Mouse (Mus musculus): ENCODE results near the gene Polr3gl. TPM values are rescaled to one million over a fixed set of nuclear protein-coding genes. Genes with fewer than 3 reads are reported as not detected.

Gene Polr3gl
- polyA plus RNA-seq, 1 experiment from 2014 or later, result 26.5 TPM

DNA sequence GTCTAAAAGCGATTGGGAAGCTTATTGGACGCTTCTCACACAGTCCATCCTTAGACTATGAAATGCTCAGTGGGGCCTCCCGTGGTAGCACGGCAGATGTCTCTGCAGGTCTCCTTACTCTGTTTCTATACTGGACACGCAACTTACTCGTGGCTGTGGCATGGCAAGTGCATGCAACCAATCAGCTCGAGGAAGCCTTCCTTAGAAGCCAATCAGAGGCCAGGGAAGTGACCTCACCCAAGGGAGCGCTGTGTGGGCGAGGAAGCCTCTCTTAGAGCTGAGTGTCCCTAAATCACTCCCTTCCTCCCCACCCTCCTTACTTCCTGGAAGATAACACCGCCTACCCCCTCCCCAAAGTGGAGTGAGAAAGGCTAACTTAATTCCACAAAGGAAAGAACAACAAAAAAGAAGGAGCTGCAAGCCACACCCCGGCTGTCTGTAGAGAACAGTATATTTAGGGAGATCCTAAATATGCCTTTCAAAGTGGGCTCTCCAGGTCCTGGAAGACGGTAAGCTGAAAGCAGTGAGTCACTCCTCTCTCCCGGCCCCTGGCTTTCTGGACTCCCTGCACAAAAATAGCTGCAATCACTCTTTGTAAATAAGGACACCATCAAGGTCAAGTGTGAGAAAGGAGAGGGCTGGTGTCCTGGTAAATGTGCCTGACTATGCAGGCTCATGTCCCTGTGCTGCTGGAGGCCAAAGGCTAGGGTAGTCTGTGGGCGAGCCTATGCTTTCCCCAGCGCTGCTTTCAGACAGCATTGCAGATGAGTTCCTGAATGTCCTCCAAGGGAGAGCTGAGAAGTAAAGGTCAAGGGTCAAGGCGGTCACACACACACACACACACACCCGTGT, 17.1 kb downstream of the Polr3gl start, which contains the start of gene Gm16253:
Gene Gm16253, plus strand, starts transcription at position 295 of the 852 bp plus-strand sequence.
- peak within 1 kb of the TSS; percentile 9; the same call in 1 of the 2 replicates for H3K4me3 ChIP-seq (replicated peaks)
- no peaks in the 10 kb centered on the region for H3K9me3 ChIP-seq
- ATAC-seq, result peak; percentile 88
- no peaks in the 10 kb centered on the region for H3K27me3 ChIP-seq (replicated peaks)
- no peak within 1 kb of the TSS for H3K9ac ChIP-seq
- H3K27ac ChIP-seq, result peak within 1 kb of the TSS; percentile 93
- WGBS, result 11% methylated on average over 17 of the region's 17 CpGs
- no peaks in the 10 kb centered on the region for H3K36me3 ChIP-seq
- H3K4me1 ChIP-seq (replicated peaks), result peaks cover 26% of the 10 kb centered on the region
- H3K4me2 ChIP-seq (replicated peaks), result peak within 1 kb of the TSS; percentile 52

- Histone ChIP-seq H3K4me1 (replicated peaks) (peaks cover 26% of the 10 kb centered on the region), H3K4me3 (replicated peaks) (0 out of 2 replicates have a peak overlapping the region, but pooled peaks have one; percentile 9), H3K9me3 (no peaks in the 10 kb centered on the region), H3K27me3 (replicated peaks) (no peaks in the 10 kb centered on the region), H3K9ac (no peak overlapping the region), H3K27ac (peak overlapping the region; percentile 93), H3K4me2 (replicated peaks) (peak overlapping the region; percentile 52), H3K36me3 (no peaks in the 10 kb centered on the region)
- ATAC-seq, result peak; percentile 68
- 25% methylated on average over 14 of the region's 14 CpGs for WGBS
Measured at GRCm38 (mm10) chr3:96576005-96576658, 17.8 kb downstream of the Polr3gl start.

- ATAC-seq, result peak; percentile 24
- Histone ChIP-seq H3K9ac (no peak overlapping the region), H3K9me3 (no peaks in the 10 kb centered on the region), H3K4me1 (replicated peaks) (peaks cover 26% of the 10 kb centered on the region), H3K27me3 (replicated peaks) (no peaks in the 10 kb centered on the region), H3K27ac (peak overlapping the region; percentile 93), H3K4me3 (replicated peaks) (no peak overlapping the region), H3K4me2 (replicated peaks) (peak overlapping the region; percentile 52), H3K36me3 (no peaks in the 10 kb centered on the region)
- WGBS, result 67% methylated on average over 8 of the region's 8 CpGs
Measured at GRCm38 (mm10) chr3:96575272-96575984, 18.6 kb downstream of the Polr3gl start.

DNA sequence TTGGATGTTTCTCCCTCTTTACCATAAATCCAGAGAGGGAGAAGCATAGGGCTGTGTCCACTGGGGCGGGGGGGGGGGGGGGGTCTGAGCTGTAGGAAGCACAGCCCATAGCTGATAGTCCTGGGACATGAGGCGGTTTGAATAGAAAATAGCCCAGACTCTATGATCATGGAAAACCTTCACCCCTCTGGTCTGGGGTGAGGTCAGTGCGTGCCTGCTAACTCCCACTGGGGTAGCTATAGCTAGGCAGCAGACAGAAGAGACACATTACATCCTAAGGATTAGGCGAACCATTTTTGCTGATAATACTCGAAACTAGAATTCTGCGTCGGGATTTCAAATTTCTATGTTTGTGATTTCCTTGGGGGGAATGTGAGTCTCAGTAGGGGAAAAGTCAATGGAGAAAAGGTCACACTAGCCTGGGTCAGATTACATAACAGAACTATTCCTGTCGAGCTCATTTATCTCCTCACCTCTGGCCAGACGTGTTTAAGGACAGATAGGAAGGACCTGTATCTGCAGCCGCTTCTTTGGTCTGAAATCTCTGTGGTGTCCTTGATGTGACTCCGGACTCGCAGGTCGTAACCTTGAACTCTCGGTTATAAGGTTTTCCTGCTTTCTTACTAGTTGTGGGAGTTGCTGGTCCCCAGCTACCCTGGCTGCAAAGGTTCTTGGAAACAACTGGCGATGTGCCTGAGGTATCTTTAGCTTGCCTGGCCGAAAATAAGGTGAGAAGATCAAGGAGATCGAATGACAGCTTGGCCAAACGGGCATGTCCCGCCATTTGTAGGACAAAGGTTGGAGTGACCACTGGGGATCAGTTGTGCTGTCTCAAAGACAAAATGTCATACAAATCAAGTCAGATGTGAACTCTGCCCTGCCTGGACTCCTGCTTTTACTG, 20.1 kb downstream of the Polr3gl start:
- WGBS, result 77% methylated on average over 18 of the region's 19 CpGs
- H3K9me3 ChIP-seq, result no peaks in the 10 kb centered on the region
- peaks cover 23% of the 10 kb centered on the region for H3K4me1 ChIP-seq (replicated peaks)
- H3K4me2 ChIP-seq (replicated peaks), result no peak overlapping the region
- 0 out of 2 replicates have a peak overlapping the region, but pooled peaks have one; percentile 1 for H3K27ac ChIP-seq
- H3K9ac ChIP-seq, result no peak overlapping the region
- H3K27me3 ChIP-seq (replicated peaks), result no peaks in the 10 kb centered on the region
- no peaks in the 10 kb centered on the region for H3K36me3 ChIP-seq
- no peak for ATAC-seq
- no peak overlapping the region for H3K4me3 ChIP-seq (replicated peaks)

GRCm38 (mm10) chr3:96571896-96572698, 21.9 kb downstream of the Polr3gl start:
- ATAC-seq, result no peak
- Histone ChIP-seq H3K4me1 (replicated peaks) (peaks cover 18% of the 10 kb centered on the region), H3K9ac (no peak overlapping the region), H3K27ac (0 out of 2 replicates have a peak overlapping the region, but pooled peaks have one; percentile 34), H3K36me3 (no peaks in the 10 kb centered on the region), H3K27me3 (replicated peaks) (no peaks in the 10 kb centered on the region), H3K4me3 (replicated peaks) (no peak overlapping the region), H3K4me2 (replicated peaks) (no peak overlapping the region), H3K9me3 (no peaks in the 10 kb centered on the region)
- WGBS, result 72% methylated on average over 16 of the region's 16 CpGs

GRCm38 (mm10) chr3:96571336-96571735, 22.6 kb downstream of the Polr3gl start:
- Histone ChIP-seq H3K27ac (no peak overlapping the region), H3K4me1 (replicated peaks) (peaks cover 15% of the 10 kb centered on the region), H3K36me3 (no peaks in the 10 kb centered on the region), H3K9ac (no peak overlapping the region), H3K9me3 (no peaks in the 10 kb centered on the region), H3K4me3 (replicated peaks) (no peak overlapping the region), H3K27me3 (replicated peaks) (no peaks in the 10 kb centered on the region), H3K4me2 (replicated peaks) (no peak overlapping the region)
- WGBS, result 86% methylated on average over 2 of the region's 2 CpGs
- ATAC-seq, result no peak

GRCm38 (mm10) chr3:96570643-96571042, 23.3 kb downstream of the Polr3gl start:
- H3K4me1 ChIP-seq (replicated peaks), result peaks cover 9% of the 10 kb centered on the region; the same call in 1 of the 2 replicates
- no peak overlapping the region for H3K27ac ChIP-seq
- ATAC-seq, result no peak
- H3K9ac ChIP-seq, result no peak overlapping the region
- H3K36me3 ChIP-seq, result no peaks in the 10 kb centered on the region
- no peak overlapping the region for H3K4me2 ChIP-seq (replicated peaks)
- H3K4me3 ChIP-seq (replicated peaks), result no peak overlapping the region
- WGBS, result 65% methylated on average over 7 of the region's 7 CpGs
- no peaks in the 10 kb centered on the region for H3K27me3 ChIP-seq (replicated peaks)
- H3K9me3 ChIP-seq, result no peaks in the 10 kb centered on the region

GRCm38 (mm10) chr3:96569966-96570605, 23.9 kb downstream of the Polr3gl start:
- no peak overlapping the region for H3K4me2 ChIP-seq (replicated peaks)
- ATAC-seq, result no peak
- no peak overlapping the region for H3K4me3 ChIP-seq (replicated peaks)
- H3K9ac ChIP-seq, result no peak overlapping the region
- WGBS, result 80% methylated on average over 11 of the region's 11 CpGs
- no peak overlapping the region for H3K27ac ChIP-seq
- H3K9me3 ChIP-seq, result no peaks in the 10 kb centered on the region
- H3K27me3 ChIP-seq (replicated peaks), result no peaks in the 10 kb centered on the region
- peaks cover 4% of the 10 kb centered on the region; the same call in 1 of the 2 replicates for H3K4me1 ChIP-seq (replicated peaks)
- no peaks in the 10 kb centered on the region for H3K36me3 ChIP-seq

DNA sequence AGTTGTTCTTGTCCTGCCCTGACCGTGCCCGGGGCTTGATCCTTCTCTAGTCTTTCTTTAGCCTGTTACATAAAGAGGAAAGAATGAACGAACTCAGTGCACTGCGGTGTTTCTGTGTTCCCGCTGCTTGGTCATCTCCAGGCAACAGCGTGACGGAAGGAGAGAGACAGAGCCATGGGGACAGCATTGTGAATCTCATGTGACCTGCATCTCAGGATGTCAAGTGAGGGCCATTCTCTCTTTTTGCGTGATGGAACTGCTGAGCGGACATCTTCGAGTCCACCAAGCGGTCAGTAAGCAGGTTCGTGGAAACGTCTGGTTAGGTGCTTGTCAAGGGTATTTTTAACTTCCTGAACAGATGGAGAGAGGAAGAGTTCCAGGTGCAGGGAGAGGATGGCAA, 24.5 kb downstream of the Polr3gl start:
- Histone ChIP-seq H3K9ac (no peak overlapping the region), H3K36me3 (no peaks in the 10 kb centered on the region), H3K4me1 (replicated peaks) (peaks cover 6% of the 10 kb centered on the region), H3K4me2 (replicated peaks) (no peak overlapping the region), H3K4me3 (replicated peaks) (no peak overlapping the region), H3K27ac (no peak overlapping the region), H3K27me3 (replicated peaks) (no peaks in the 10 kb centered on the region), H3K9me3 (no peaks in the 10 kb centered on the region)
- no peak for ATAC-seq
- 91% methylated on average over 13 of the region's 13 CpGs for WGBS

DNA sequence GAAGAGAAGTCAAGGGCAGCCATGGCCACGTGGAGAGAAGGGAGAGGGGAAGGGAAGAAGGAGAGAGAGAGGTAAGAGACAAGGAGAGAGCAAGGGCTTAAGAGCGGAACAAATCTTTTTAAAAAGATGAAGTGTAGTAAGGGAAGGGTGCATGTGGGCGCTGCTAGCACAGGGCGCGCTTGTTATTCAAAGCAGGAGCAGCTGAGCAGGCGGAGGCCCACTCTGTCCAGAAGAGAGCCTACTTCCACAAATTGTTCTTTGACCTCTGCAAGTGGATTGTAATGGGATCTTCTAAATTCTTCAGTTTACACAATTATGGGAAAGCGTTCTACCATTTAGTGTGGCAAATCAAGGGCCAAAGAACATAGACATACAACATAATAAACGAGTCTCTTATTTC, 25.4 kb downstream of the Polr3gl start:
- no peak overlapping the region for H3K4me2 ChIP-seq (replicated peaks)
- H3K27me3 ChIP-seq (replicated peaks), result no peaks in the 10 kb centered on the region
- H3K9me3 ChIP-seq, result no peaks in the 10 kb centered on the region
- H3K4me3 ChIP-seq (replicated peaks), result no peak overlapping the region
- no peak overlapping the region for H3K27ac ChIP-seq
- WGBS, result 79% methylated on average over 8 of the region's 8 CpGs
- H3K4me1 ChIP-seq (replicated peaks), result peaks cover 15% of the 10 kb centered on the region
- no peak overlapping the region for H3K9ac ChIP-seq
- no peaks in the 10 kb centered on the region for H3K36me3 ChIP-seq
- no peak for ATAC-seq

Data from intestine, embryonic 15.5 days (tissue).